8 mouse cellular contexts compared by ENCODE assay signal in genomic region chrX:81070804-81071461, GRCm38 (mm10). TPM values are rescaled to one million over a fixed set of nuclear protein-coding genes. Genes with fewer than 3 reads are reported as not detected.
DNase-seq lines count a peak whose midpoint lies in the region; ATAC-seq lines count a peak whose summit lies in the region.

No protein-coding gene starts in this region.

- H3K36me3 ChIP-seq in embryonic facial prominence, embryonic 13.5 days, result no peaks in the 10 kb centered on the region
- H3K36me3 ChIP-seq in heart, embryonic 13.5 days, result no peaks in the 10 kb centered on the region
- no peaks in the 10 kb centered on the region for H3K36me3 ChIP-seq in limb, embryonic 12.5 days
- H3K36me3 ChIP-seq in neural tube, embryonic 12.5 days, result no peaks in the 10 kb centered on the region

- peak; percentile 83 for DNase-seq in heart, adult 11 months
- no peak for DNase-seq in heart, postnatal 25 days (ENCODE audit: low spot score)
- peak; percentile 19 for DNase-seq in Muller cell, postnatal 12 days (ENCODE audit: inconsistent ontology term)

- peak overlapping the region; percentile 58 for H3K4me3 ChIP-seq in embryonic facial prominence, embryonic 13.5 days
- H3K4me3 ChIP-seq in heart, embryonic 13.5 days, result peak overlapping the region; percentile 67
- H3K4me3 ChIP-seq in limb, embryonic 12.5 days (replicated peaks), result peak overlapping the region; percentile 56
- H3K4me3 ChIP-seq in neural tube, embryonic 12.5 days, result peak overlapping the region; percentile 58

- H3K27ac ChIP-seq in embryonic facial prominence, embryonic 13.5 days, result peak overlapping the region; percentile 87
- peak overlapping the region; percentile 89 for H3K27ac ChIP-seq in heart, embryonic 13.5 days (replicated peaks)
- peak overlapping the region; percentile 91 for H3K27ac ChIP-seq in limb, embryonic 12.5 days
- peak overlapping the region; percentile 70 for H3K27ac ChIP-seq in neural tube, embryonic 12.5 days

- intact Hi-C loops in heart, postnatal 25 days (cut with DNase I), result no loop called here

- peak overlapping the region; percentile 78 for H3K9ac ChIP-seq in embryonic facial prominence, embryonic 13.5 days
- peak overlapping the region; percentile 84 for H3K9ac ChIP-seq in heart, embryonic 13.5 days
- H3K9ac ChIP-seq in limb, embryonic 12.5 days (replicated peaks), result peak overlapping the region; percentile 71
- H3K9ac ChIP-seq in neural tube, embryonic 12.5 days, result peak overlapping the region; percentile 66

- H3K9me3 ChIP-seq in embryonic facial prominence, embryonic 13.5 days, result no peaks in the 10 kb centered on the region
- no peaks in the 10 kb centered on the region for H3K9me3 ChIP-seq in heart, embryonic 13.5 days
- H3K9me3 ChIP-seq in limb, embryonic 12.5 days, result no peaks in the 10 kb centered on the region
- H3K9me3 ChIP-seq in neural tube, embryonic 12.5 days, result no peaks in the 10 kb centered on the region

- peak overlapping the region; percentile 55 for H3K4me2 ChIP-seq in embryonic facial prominence, embryonic 13.5 days
- peak overlapping the region; percentile 68 for H3K4me2 ChIP-seq in heart, embryonic 13.5 days
- H3K4me2 ChIP-seq in limb, embryonic 12.5 days, result peak overlapping the region; percentile 53
- H3K4me2 ChIP-seq in neural tube, embryonic 12.5 days (replicated peaks), result peak overlapping the region; percentile 57

- WGBS in embryonic facial prominence, embryonic 13.5 days, result 15% methylated on average over 45 of the region's 45 CpGs
- 6% methylated on average over 37 of the region's 45 CpGs for WGBS in heart, embryonic 13.5 days
- 13% methylated on average over 37 of the region's 45 CpGs for WGBS in limb, embryonic 12.5 days
- WGBS in neural tube, embryonic 12.5 days, result 6% methylated on average over 43 of the region's 45 CpGs

- peak; percentile 67 for ATAC-seq in embryonic facial prominence, embryonic 13.5 days (ENCODE audit: insufficient number of reproducible peaks, insufficient read depth, low FRiP score, low TSS enrichment, low read depth)
- ATAC-seq in heart, embryonic 13.5 days (ENCODE audit: extremely low read depth, insufficient number of reproducible peaks, low FRiP score, low TSS enrichment), result no peak
- ATAC-seq in limb, embryonic 12.5 days (ENCODE audit: insufficient number of reproducible peaks, insufficient read depth, low FRiP score, low TSS enrichment, low read depth), result peak; percentile 75
- ATAC-seq in neural tube, embryonic 12.5 days (ENCODE audit: low FRiP score, low read depth), result peak; percentile 56
- ATAC-seq in megakaryocyte-erythroid progenitor cell, adult 5-6 weeks (replicated peaks; ENCODE audit: low FRiP score, low TSS enrichment, poor library complexity, severe bottlenecking), result no peak

- no peaks in the 10 kb centered on the region for H3K27me3 ChIP-seq in embryonic facial prominence, embryonic 13.5 days
- H3K27me3 ChIP-seq in heart, embryonic 13.5 days (replicated peaks), result no peaks in the 10 kb centered on the region; the same call in 1 of the 2 replicates
- no peaks in the 10 kb centered on the region for H3K27me3 ChIP-seq in limb, embryonic 12.5 days
- no peaks in the 10 kb centered on the region for H3K27me3 ChIP-seq in neural tube, embryonic 12.5 days (replicated peaks)

- H3K4me1 ChIP-seq in embryonic facial prominence, embryonic 13.5 days, result no peaks in the 10 kb centered on the region
- peaks cover 8% of the 10 kb centered on the region; the same call in 1 of the 2 replicates for H3K4me1 ChIP-seq in heart, embryonic 13.5 days
- no peaks in the 10 kb centered on the region for H3K4me1 ChIP-seq in limb, embryonic 12.5 days (replicated peaks)
- H3K4me1 ChIP-seq in neural tube, embryonic 12.5 days, result no peaks in the 10 kb centered on the region

RNA-seq across cellular contexts. Expression of gene Tmem47, which starts 0.4 kb away (rescaled TPM):
- 10 to 100 TPM; 19.4 to 31.3 TPM for total RNA-seq in heart, postnatal 25 days (2021)
- polyA plus RNA-seq in embryonic facial prominence, embryonic 13.5 days (2015; fragmentation: Nextera tagmentation; extraction: Ambion mirVana), result 15.6 and 17.4 TPM in 2 replicates
- polyA plus RNA-seq in heart, embryonic 13.5 days (2015; fragmentation: Nextera tagmentation; extraction: Ambion mirVana), result 16.6 and 17.1 TPM in 2 replicates
- 15.8 and 21.4 TPM in 2 replicates for polyA plus RNA-seq in limb, embryonic 12.5 days (2016; fragmentation: Nextera tagmentation; extraction: Ambion mirVana)
- polyA plus RNA-seq in neural tube, embryonic 12.5 days (2016; fragmentation: Nextera tagmentation; extraction: Ambion mirVana), result 23.9 and 30.7 TPM in 2 replicates
- not detected in 2 replicates for total RNA-seq in megakaryocyte-erythroid progenitor cell, adult 5-6 weeks (2014; fragmentation: Nextera tagmentation)
- not detected in 2 replicates for total RNA-seq in megakaryocyte-erythroid progenitor cell, adult 5-6 weeks (2017)

Comparison
In these comparisons a context has a peak if more than half of its experiments do, and no peak if none do; other contexts are left out.
1. ATAC-seq: peak in embryonic facial prominence, embryonic 13.5 days (single experiment), limb, embryonic 12.5 days (single experiment) and neural tube, embryonic 12.5 days (single experiment); none in heart, embryonic 13.5 days (single experiment) and megakaryocyte-erythroid progenitor cell, adult 5-6 weeks (single experiment).
2. Peak in every context shown above with its lines, with median percentiles within 50 percentile points of each other: H3K27ac ChIP-seq, H3K4me2 ChIP-seq, H3K4me3 ChIP-seq and H3K9ac ChIP-seq.